17 mouse cellular contexts compared by ENCODE assay signal in the genomic region with DNA sequence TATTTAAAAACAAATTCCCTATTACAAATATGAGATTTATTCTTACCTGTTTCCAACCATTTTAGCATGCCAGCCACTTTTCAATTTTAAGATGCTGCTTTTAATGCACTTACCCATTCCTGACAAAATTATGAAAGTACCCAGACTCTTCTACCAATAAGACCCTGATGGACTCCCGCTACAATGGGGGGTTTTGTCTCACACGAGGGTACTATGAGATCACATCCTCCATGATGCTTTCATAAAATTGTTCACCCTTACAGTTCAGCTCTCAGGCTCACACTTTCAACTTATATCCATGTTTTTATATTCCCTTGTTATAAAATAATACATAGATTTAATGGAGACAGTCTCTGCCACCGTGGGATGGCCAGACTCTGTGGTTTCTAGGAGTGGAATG.
"Had no signal": no experiment of that assay in that cellular context is flagged by ENCODE, and none has a peak within 500 bp of the region (broad histone marks: within the 10 kb centered on the region; RNA-seq: fewer than 3 reads in every experiment).

No protein-coding gene starts in this region.

- H3K4me2 ChIP-seq: lung, embryonic 14.5 days; midbrain, embryonic 12.5 days; neural tube, embryonic 13.5 days; neural tube, embryonic 15.5 days had no signal

- H3K9me3 ChIP-seq: midbrain, embryonic 10.5 days; midbrain, embryonic 12.5 days; neural tube, embryonic 13.5 days; neural tube, embryonic 15.5 days had no signal

- H3K9ac ChIP-seq: lung, embryonic 14.5 days; midbrain, embryonic 12.5 days; neural tube, embryonic 13.5 days; neural tube, embryonic 15.5 days had no signal

- ATAC-seq: midbrain, embryonic 16.5 days had no signal

- DNase-seq: lung, adult 18-20 months; lung, embryonic 14.5 days; lung, postnatal 10 days; lung, postnatal 4 days; right cerebral cortex, adult 18-20 months; right cerebral cortex, postnatal 25 days; right cerebral cortex, postnatal 4 days; spleen, adult 18-20 months; thymus, adult 18-20 months; thymus, postnatal 14 days; thymus, postnatal 36 days had no signal

- H3K27me3 ChIP-seq: midbrain, embryonic 12.5 days; neural tube, embryonic 15.5 days had no signal

- H3K36me3 ChIP-seq: midbrain, embryonic 10.5 days; midbrain, embryonic 12.5 days; neural tube, embryonic 13.5 days; neural tube, embryonic 15.5 days had no signal

- H3K27ac ChIP-seq: midbrain, embryonic 10.5 days; midbrain, embryonic 12.5 days; neural tube, embryonic 13.5 days; neural tube, embryonic 15.5 days had no signal

- H3K4me1 ChIP-seq: midbrain, embryonic 10.5 days; neural tube, embryonic 13.5 days; neural tube, embryonic 15.5 days had no signal

- H3K4me3 ChIP-seq: midbrain, embryonic 10.5 days; midbrain, embryonic 12.5 days; myocyte; neural tube, embryonic 13.5 days; neural tube, embryonic 15.5 days had no signal
